Mouse (Mus musculus): ENCODE results near the gene Rhot2.

Gene Rhot2

GRCm38 (mm10) chr17:25796211-25796771 lies 48.4 kb downstream of the Rhot2 start:
- DNase-seq (ENCODE audit: low spot score) = no peak

DNA sequence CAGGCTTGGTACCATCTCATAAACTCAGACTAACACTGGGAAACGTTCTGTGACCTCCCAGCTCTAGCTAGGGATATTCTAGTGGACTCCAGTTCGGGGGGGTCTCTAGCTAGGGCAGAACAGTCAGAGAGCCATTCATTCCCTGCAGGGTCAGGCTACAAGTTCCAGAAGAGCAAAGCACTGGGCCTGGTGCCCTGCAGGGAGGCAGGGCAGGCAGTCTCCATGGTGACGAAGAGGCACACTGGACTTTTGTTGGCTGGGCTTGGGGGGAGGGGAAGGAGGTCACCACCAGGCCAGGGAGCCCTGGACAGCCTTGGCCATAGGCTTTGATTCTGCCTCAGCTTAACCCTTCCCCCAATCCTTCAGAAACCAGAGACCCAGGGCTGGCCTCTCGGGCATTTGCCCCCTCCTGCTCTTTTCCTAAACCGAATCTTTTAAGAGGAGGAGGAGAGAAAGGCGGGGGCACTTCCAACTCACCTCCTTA lies 49.0 kb downstream of the Rhot2 start, which contains the start of gene AC134908.4:
Gene AC134908.4 (minus strand): TSS at position 51 of the 484 bp plus-strand sequence.
- no peak for DNase-seq (ENCODE audit: low spot score)

- no peak for DNase-seq (ENCODE audit: low spot score)
Observed at GRCm38 (mm10) chr17:25794998-25795397, 49.7 kb downstream of the Rhot2 start.

GRCm38 (mm10) chr17:25794197-25794596 lies 50.5 kb downstream of the Rhot2 start:
- no peak for DNase-seq (ENCODE audit: low spot score)

GRCm38 (mm10) chr17:25792615-25793014 lies 52.0 kb downstream of the Rhot2 start, which contains the start of gene Fam173a:
Gene Fam173a, minus strand, starts transcription at chr17:25792901.
- peak; percentile 55 for DNase-seq (ENCODE audit: low spot score)

- peak; percentile 86 for DNase-seq (ENCODE audit: low spot score)
Observed at GRCm38 (mm10) chr17:25791843-25792527, 52.7 kb downstream of the Rhot2 start.

- no peak for DNase-seq (ENCODE audit: low spot score)
Observed at GRCm38 (mm10) chr17:25791320-25791842, 53.3 kb downstream of the Rhot2 start.

Data from urinary bladder, postnatal 25 days (tissue).